Mouse (Mus musculus) liver, embryonic 13.5 days (tissue): Measurements from ENCODE around the gene Actr2. TPM values are rescaled to one million over a fixed set of nuclear protein-coding genes. Genes with fewer than 3 reads are reported as not detected.
A peak's percentile ranks its signal among the peaks of the same experiment; 100 is the strongest.

ENCODE experiments used
- ATAC-seq: fragments of 200-750 bp; cut with Nextera tagmentation; 2 replicates; pipeline ENCODE4 v1.8.0; 2017; ENCODE audit warnings: low read depth, mild to moderate bottlenecking, moderate number of reproducible peaks, moderate library complexity
- DNase-seq: peaks from one replicate; pipeline ENCODE4 v3.0.0; 2022
- H3K27ac ChIP-seq: fragments of 300-500 bp; sonication (generic); 2 replicates; pipeline ENCODE4 v1.5.1; 2015; ENCODE audit warnings: moderate library complexity, mild to moderate bottlenecking, inconsistent platforms
- H3K27me3 ChIP-seq: fragments of 300-500 bp; sonication (generic); 2 replicates; pipeline ENCODE4 v1.6.1; 2015; ENCODE audit warnings: mild to moderate bottlenecking, inconsistent platforms
- H3K36me3 ChIP-seq: fragments of 300-500 bp; sonication (generic); 2 replicates; pipeline ENCODE4 v1.6.1; 2015; ENCODE audit warnings: mild to moderate bottlenecking, inconsistent platforms
- H3K4me1 ChIP-seq: fragments of 300-500 bp; sonication (generic); replicated peaks from 2 replicates; pipeline ENCODE4 v1.6.1; 2015; ENCODE audit warnings: inconsistent platforms
- H3K4me2 ChIP-seq: fragments of 300-500 bp; sonication (generic); 2 replicates; pipeline ENCODE4 v1.6.1; 2015; ENCODE audit warnings: inconsistent platforms, mild to moderate bottlenecking, moderate library complexity
- H3K4me3 ChIP-seq: fragments of 300-500 bp; sonication (generic); replicated peaks from 2 replicates; pipeline ENCODE4 v1.5.1; 2015; ENCODE audit warnings: mild to moderate bottlenecking, inconsistent platforms
- H3K9ac ChIP-seq: fragments of 300-500 bp; sonication (generic); 2 replicates; pipeline ENCODE4 v1.6.1; 2015; ENCODE audit warnings: mild to moderate bottlenecking, inconsistent platforms
- H3K9me3 ChIP-seq: fragments of 300-500 bp; sonication (generic); replicated peaks from 2 replicates; pipeline ENCODE4 v1.6.1; 2016; ENCODE audit warnings: inconsistent platforms
- WGBS: fragments of 180-500 bp; shearing (Covaris S2); methylation state at CpG from one replicate; pipeline ENCODE4 v1.1.7; 2015; ENCODE audit not compliant: insufficient replicate concordance; 5-methylcytosine and 5-hydroxymethylcytosine counted together
- polyA plus RNA-seq: library from polyadenylated mRNA; unstranded; fragments of >200 nt; fragmentation: Nextera tagmentation; extraction: Ambion mirVana; gene quantifications from 2 replicates; pipeline ENCODE4 v1.2.1, GENCODE M21; 2015

Actr2 gene
- polyA plus RNA-seq, 1 experiment from 2014 or later, result 64.1 TPM

GRCm38 (mm10) chr11:20028396-20028795, 84.3 kb downstream of the Actr2 start:
- no peak overlapping the region for H3K4me3 ChIP-seq
- no peak overlapping the region for H3K9ac ChIP-seq
- no peak for ATAC-seq
- no peak overlapping the region for H3K4me2 ChIP-seq
- 75% methylated on average over 6 of the region's 6 CpGs for WGBS
- peaks cover 9% of the 10 kb centered on the region for H3K36me3 ChIP-seq
- no peaks in the 10 kb centered on the region for H3K27me3 ChIP-seq
- 0 out of 2 replicates have a peak overlapping the region, but pooled peaks have one; percentile 7 for H3K27ac ChIP-seq
- H3K9me3 ChIP-seq, result no peaks in the 10 kb centered on the region
- no peak for DNase-seq
- peaks cover 35% of the 10 kb centered on the region for H3K4me1 ChIP-seq

DNA sequence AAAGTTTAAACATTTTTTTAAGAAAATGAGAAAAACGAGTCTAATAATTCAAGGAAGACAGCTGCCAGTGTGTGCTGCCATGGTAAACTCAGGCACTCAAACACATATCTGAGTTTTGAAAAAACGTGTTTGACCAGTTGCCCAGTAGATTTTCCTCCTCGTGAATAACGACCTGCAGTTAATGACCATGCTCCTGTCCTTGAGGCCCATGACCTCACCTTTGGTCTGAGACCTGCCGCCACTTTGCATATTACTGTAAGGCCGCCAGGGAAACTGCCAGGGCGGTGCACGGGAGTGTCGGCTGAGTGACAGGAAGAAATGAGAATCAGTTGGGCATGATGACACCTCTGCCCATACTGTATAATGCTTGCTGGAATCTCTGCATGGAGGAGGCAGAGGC, 85.0 kb downstream of the Actr2 start:
- H3K4me3 ChIP-seq, result no peak overlapping the region
- H3K9ac ChIP-seq, result no peak overlapping the region
- peaks cover 9% of the 10 kb centered on the region for H3K36me3 ChIP-seq
- H3K9me3 ChIP-seq, result no peaks in the 10 kb centered on the region
- peaks cover 42% of the 10 kb centered on the region for H3K4me1 ChIP-seq
- ATAC-seq (no peak), DNase-seq (no peak)
- H3K27ac ChIP-seq, result no peak overlapping the region
- H3K27me3 ChIP-seq, result no peaks in the 10 kb centered on the region
- 70% methylated on average over 9 of the region's 9 CpGs for WGBS
- H3K4me2 ChIP-seq, result no peak overlapping the region

DNA sequence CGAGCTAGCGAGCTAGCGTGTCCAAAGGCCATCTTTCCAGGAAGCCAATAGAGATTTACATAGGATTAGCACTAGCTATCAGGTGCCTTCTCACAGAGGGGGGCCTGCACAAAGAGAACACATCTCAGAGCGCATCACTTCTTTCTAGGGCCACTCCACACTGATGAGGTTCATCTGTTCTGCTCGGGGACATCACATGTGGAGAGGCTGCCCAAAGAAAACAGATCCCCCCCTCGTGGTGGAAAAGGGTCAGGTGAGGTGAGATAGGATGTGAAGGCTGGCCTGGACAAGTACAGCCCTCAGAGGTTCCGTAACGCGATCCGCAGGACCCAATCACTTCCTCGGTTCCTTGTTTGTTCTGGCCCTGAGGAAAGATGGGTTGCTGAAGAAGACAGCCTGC, 86.8 kb downstream of the Actr2 start:
- WGBS, result 73% methylated on average over 11 of the region's 11 CpGs

GRCm38 (mm10) chr11:20022911-20023482, 89.7 kb downstream of the Actr2 start:
- Histone ChIP-seq H3K4me2 (peak overlapping the region; percentile 64), H3K36me3 (peaks cover 49% of the 10 kb centered on the region), H3K4me1 (peaks cover 45% of the 10 kb centered on the region), H3K27me3 (no peaks in the 10 kb centered on the region), H3K9me3 (peaks cover 24% of the 10 kb centered on the region), H3K9ac (peak overlapping the region; percentile 58), H3K4me3 (peak overlapping the region; percentile 38), H3K27ac (peak overlapping the region; percentile 87)
- DNase-seq, result peak; percentile 24
- WGBS, result 37% methylated on average over 14 of the region's 14 CpGs
- peak; percentile 80 for ATAC-seq

More for the DNA sequence above, 86.8 kb downstream of the Actr2 start:
- no peak overlapping the region for H3K4me2 ChIP-seq
- no peak overlapping the region for H3K9ac ChIP-seq
- DNase-seq (no peak), ATAC-seq (no peak)
- no peaks in the 10 kb centered on the region for H3K27me3 ChIP-seq
- peaks cover 53% of the 10 kb centered on the region for H3K4me1 ChIP-seq
- H3K9me3 ChIP-seq, result peaks cover 8% of the 10 kb centered on the region
- no peak overlapping the region for H3K4me3 ChIP-seq
- H3K36me3 ChIP-seq, result peaks cover 20% of the 10 kb centered on the region
- peak overlapping the region; percentile 37; the same call in 1 of the 2 replicates for H3K27ac ChIP-seq

GRCm38 (mm10) chr11:20022462-20022861, 90.3 kb downstream of the Actr2 start:
- Histone ChIP-seq H3K4me1 (peaks cover 42% of the 10 kb centered on the region), H3K9ac (peak overlapping the region; percentile 58), H3K27ac (peak overlapping the region; percentile 87)

DNA sequence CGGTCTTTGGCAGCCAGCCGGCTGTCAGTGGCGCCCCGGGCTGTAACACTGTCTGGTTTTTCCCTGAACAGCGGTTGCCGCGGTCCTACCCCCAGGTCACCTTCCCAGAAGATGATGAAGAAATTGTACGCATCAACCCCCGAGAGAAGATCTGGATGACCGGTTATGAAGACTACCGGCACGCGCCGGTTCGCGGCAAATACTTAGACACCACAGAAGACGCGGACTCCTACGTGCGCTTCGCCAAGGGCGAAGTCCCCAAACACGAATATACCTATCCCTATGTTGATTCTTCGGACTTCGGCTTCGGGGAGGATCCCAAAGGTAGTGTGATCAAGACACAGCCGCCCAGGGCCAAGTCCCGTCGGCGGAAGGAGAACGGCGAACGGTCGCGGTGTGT, 92.0 kb downstream of the Actr2 start:
- H3K27me3 ChIP-seq, result no peaks in the 10 kb centered on the region
- H3K36me3 ChIP-seq, result peaks cover 66% of the 10 kb centered on the region
- ATAC-seq (no peak), DNase-seq (no peak)
- no peak overlapping the region for H3K27ac ChIP-seq
- no peak overlapping the region for H3K4me3 ChIP-seq
- 97% methylated on average over 35 of the region's 35 CpGs for WGBS
- H3K9me3 ChIP-seq, result peaks cover 24% of the 10 kb centered on the region
- H3K4me2 ChIP-seq, result no peak overlapping the region
- no peak overlapping the region for H3K9ac ChIP-seq
- peaks cover 40% of the 10 kb centered on the region for H3K4me1 ChIP-seq

More at GRCm38 (mm10) chr11:20022462-20022861, 90.3 kb downstream of the Actr2 start:
- peak overlapping the region; percentile 38 for H3K4me3 ChIP-seq
- peak; percentile 98 for ATAC-seq
- H3K27me3 ChIP-seq, result no peaks in the 10 kb centered on the region
- H3K4me2 ChIP-seq, result peak overlapping the region; percentile 64
- DNase-seq, result peak; percentile 66
- H3K9me3 ChIP-seq, result peaks cover 24% of the 10 kb centered on the region
- 22% methylated on average over 2 of the region's 2 CpGs for WGBS
- peaks cover 54% of the 10 kb centered on the region for H3K36me3 ChIP-seq

- Histone ChIP-seq H3K9ac (no peak overlapping the region), H3K27ac (no peak overlapping the region), H3K36me3 (peaks cover 67% of the 10 kb centered on the region), H3K4me2 (no peak overlapping the region), H3K4me3 (no peak overlapping the region), H3K9me3 (peaks cover 24% of the 10 kb centered on the region), H3K4me1 (peaks cover 28% of the 10 kb centered on the region), H3K27me3 (no peaks in the 10 kb centered on the region)
- DNase-seq, result no peak
- WGBS, result 88% methylated on average over 2 of the region's 2 CpGs
- no peak for ATAC-seq
These were observed 93.8 kb downstream of the Actr2 start for GRCm38 (mm10) chr11:20018905-20019304.

DNA sequence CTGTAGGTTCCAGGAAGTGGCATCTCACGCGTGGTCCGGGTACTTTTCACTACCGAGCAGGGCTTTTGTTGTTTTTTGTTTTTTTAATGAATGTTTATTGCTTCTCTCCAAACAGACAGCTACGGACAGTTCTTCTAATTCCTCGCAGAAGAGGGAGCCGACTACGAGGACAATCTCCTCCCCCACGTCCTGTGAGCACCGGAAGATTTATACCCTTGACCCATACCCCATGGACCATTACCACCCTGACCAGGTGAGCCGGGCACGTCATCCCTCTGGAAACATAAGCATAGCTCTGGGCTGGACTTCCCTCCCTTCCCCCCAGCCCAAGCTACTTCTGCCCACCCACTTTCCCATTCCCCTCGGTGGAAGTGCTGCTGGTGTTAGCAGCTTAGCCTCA, 94.8 kb downstream of the Actr2 start:
- Histone ChIP-seq H3K36me3 (peaks cover 69% of the 10 kb centered on the region), H3K4me1 (peaks cover 20% of the 10 kb centered on the region), H3K27ac (no peak overlapping the region), H3K9me3 (peaks cover 24% of the 10 kb centered on the region), H3K9ac (no peak overlapping the region), H3K4me2 (no peak overlapping the region), H3K4me3 (no peak overlapping the region), H3K27me3 (no peaks in the 10 kb centered on the region)
- DNase-seq (no peak), ATAC-seq (no peak)
- WGBS, result 87% methylated on average over 13 of the region's 13 CpGs

DNA sequence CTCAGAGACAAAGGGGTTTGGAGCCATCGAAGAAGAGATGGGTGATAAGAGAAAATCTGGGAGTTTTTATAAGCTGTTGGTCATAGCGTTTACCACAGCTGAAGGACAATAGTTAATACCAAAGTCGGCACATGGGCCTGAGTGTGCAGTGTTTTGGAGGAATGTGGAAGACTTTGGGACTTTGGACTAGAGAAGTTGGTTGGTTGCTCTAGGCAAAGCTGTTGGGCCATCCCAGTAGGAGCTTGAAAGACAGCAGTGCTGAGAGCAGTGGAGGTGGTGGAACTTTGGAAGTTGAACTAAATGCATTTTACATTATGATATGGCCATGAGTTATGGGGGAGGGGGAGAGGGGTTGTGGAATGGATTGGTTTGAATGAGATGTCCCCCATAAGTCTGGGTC, 99.3 kb downstream of the Actr2 start:
- ATAC-seq (no peak), DNase-seq (no peak)
- Histone ChIP-seq H3K9ac (no peak overlapping the region), H3K4me3 (no peak overlapping the region), H3K4me1 (no peaks in the 10 kb centered on the region; the same call in 1 of the 2 replicates), H3K36me3 (peaks cover 48% of the 10 kb centered on the region), H3K27ac (no peak overlapping the region), H3K27me3 (no peaks in the 10 kb centered on the region), H3K9me3 (no peaks in the 10 kb centered on the region), H3K4me2 (no peak overlapping the region)
- 79% methylated on average over 3 of the region's 3 CpGs for WGBS

Other genes starting within 250 kb of the Actr2 start
- gene Spred2, start 188.5 kb downstream of the Actr2 start, polyA plus RNA-seq, result 2.3 and 2.5 TPM in 2 replicates
- 117 and 141 TPM in 2 replicates for gene Rab1a, start 88.5 kb upstream of the Actr2 start, polyA plus RNA-seq
- 6.9 and 9.2 TPM in 2 replicates for gene Cep68, start 136.5 kb upstream of the Actr2 start, polyA plus RNA-seq
- gene Slc1a4, start 219.8 kb upstream of the Actr2 start, polyA plus RNA-seq, result 7.3 and 9.0 TPM in 2 replicates